Mouse (Mus musculus): ENCODE measurements around the gene 4930447C04Rik. TPM values are rescaled to one million over a fixed set of nuclear protein-coding genes. Genes with fewer than 3 reads are reported as not detected.

4930447C04Rik gene
- polyA plus RNA-seq, 1 experiment, result not detected

DNA sequence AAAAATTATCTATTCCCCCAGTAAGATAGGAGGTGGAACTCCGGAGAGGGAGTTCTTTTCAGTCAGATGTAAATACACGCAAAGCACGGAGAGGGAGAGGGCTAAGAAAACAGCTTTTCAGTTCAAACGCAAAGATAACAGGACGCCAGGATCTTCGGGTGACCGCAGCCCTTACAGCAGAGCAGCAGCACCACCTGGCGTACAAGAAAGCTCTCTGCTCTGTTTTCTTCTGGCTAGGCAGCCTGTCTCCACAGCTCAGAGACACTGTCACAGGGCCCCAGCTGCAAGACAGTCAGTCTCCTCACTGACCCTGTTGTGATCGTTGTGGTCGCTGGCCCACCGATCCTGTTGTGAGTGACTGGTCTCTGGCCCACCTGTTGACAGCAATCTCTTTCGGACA is 36.1 kb upstream of the 4930447C04Rik start:
- no peak for TF ChIP-seq USF1 (IDR thresholded peaks at IDR 0.05; ENCODE audit: low read depth)
- no peak for TF ChIP-seq MAX (IDR thresholded peaks at IDR 0.05)
- TF ChIP-seq MYOD1 (IDR thresholded peaks at IDR 0.05; ENCODE audit: control insufficient read depth, insufficient read length, low read depth), result no peak
- TF ChIP-seq CEBPB (IDR thresholded peaks at IDR 0.05; ENCODE audit: low read depth), result no peak
- no peak for TF ChIP-seq FOSL1 (IDR thresholded peaks at IDR 0.05; ENCODE audit: insufficient read depth, low read length, poor library complexity, severe bottlenecking)
- TF ChIP-seq MYOG (IDR thresholded peaks at IDR 0.05; ENCODE audit: control insufficient read depth, extremely low read depth, insufficient read length), result no peak
- TF ChIP-seq CTCF (IDR thresholded peaks at IDR 0.05; ENCODE audit: control insufficient read depth, insufficient read depth, insufficient read length), result peak; percentile 89

GRCm38 (mm10) chr12:72976172-72976571 is 35.6 kb upstream of the 4930447C04Rik start:
- no peak overlapping the region for H3ac ChIP-seq (ENCODE audit: control insufficient read depth, insufficient read length, low read depth)
- no peaks in the 10 kb centered on the region for H3K36me3 ChIP-seq (ENCODE audit: control insufficient read depth, insufficient read depth)
- peaks cover 13% of the 10 kb centered on the region for H3K27me3 ChIP-seq (ENCODE audit: control insufficient read depth, insufficient read depth, insufficient read length)
- H3K79me3 ChIP-seq (ENCODE audit: low read depth), result no peaks in the 10 kb centered on the region
- TF ChIP-seq CTCF (IDR thresholded peaks at IDR 0.05; ENCODE audit: control insufficient read depth, insufficient read depth, insufficient read length), result no peak
- TF ChIP-seq FOSL1 (IDR thresholded peaks at IDR 0.05; ENCODE audit: insufficient read depth, low read length, poor library complexity, severe bottlenecking), result no peak
- TF ChIP-seq MYOG (IDR thresholded peaks at IDR 0.05; ENCODE audit: control insufficient read depth, extremely low read depth, insufficient read length), result no peak
- no peak for TF ChIP-seq MAX (IDR thresholded peaks at IDR 0.05)
- no peak for TF ChIP-seq CEBPB (IDR thresholded peaks at IDR 0.05; ENCODE audit: low read depth)
- no peak for TF ChIP-seq USF1 (IDR thresholded peaks at IDR 0.05; ENCODE audit: low read depth)
- H3K4me3 ChIP-seq (ENCODE audit: insufficient read depth, poor library complexity, severe bottlenecking), result no peak overlapping the region
- no peaks in the 10 kb centered on the region for H3K79me2 ChIP-seq (ENCODE audit: control insufficient read depth, insufficient read depth)

More for the DNA sequence above, 36.1 kb upstream of the 4930447C04Rik start:
- Histone ChIP-seq H3K27me3 (ENCODE audit: control insufficient read depth, insufficient read depth, insufficient read length) (peaks cover 11% of the 10 kb centered on the region), H3K4me3 (ENCODE audit: insufficient read depth, poor library complexity, severe bottlenecking) (no peak overlapping the region), H3K79me2 (ENCODE audit: control insufficient read depth, insufficient read depth) (no peaks in the 10 kb centered on the region), H3ac (ENCODE audit: control insufficient read depth, insufficient read length, low read depth) (no peak overlapping the region), H3K36me3 (ENCODE audit: control insufficient read depth, insufficient read depth) (no peaks in the 10 kb centered on the region), H3K79me3 (ENCODE audit: low read depth) (no peaks in the 10 kb centered on the region)

- Histone ChIP-seq H3K27me3 (ENCODE audit: control insufficient read depth, insufficient read depth, insufficient read length) (peaks cover 6% of the 10 kb centered on the region), H3K79me2 (ENCODE audit: control insufficient read depth, insufficient read depth) (no peaks in the 10 kb centered on the region), H3K36me3 (ENCODE audit: control insufficient read depth, insufficient read depth) (no peaks in the 10 kb centered on the region), H3K4me3 (ENCODE audit: insufficient read depth, poor library complexity, severe bottlenecking) (no peak overlapping the region), H3K79me3 (ENCODE audit: low read depth) (no peaks in the 10 kb centered on the region), H3ac (ENCODE audit: control insufficient read depth, insufficient read length, low read depth) (no peak overlapping the region)
- TF ChIP-seq MYOG (IDR thresholded peaks at IDR 0.05; ENCODE audit: control insufficient read depth, extremely low read depth, insufficient read length) (no peak), FOSL1 (IDR thresholded peaks at IDR 0.05; ENCODE audit: insufficient read depth, low read length, poor library complexity, severe bottlenecking) (no peak)
Measured at GRCm38 (mm10) chr12:72973161-72973560, 32.6 kb upstream of the 4930447C04Rik start.

DNA sequence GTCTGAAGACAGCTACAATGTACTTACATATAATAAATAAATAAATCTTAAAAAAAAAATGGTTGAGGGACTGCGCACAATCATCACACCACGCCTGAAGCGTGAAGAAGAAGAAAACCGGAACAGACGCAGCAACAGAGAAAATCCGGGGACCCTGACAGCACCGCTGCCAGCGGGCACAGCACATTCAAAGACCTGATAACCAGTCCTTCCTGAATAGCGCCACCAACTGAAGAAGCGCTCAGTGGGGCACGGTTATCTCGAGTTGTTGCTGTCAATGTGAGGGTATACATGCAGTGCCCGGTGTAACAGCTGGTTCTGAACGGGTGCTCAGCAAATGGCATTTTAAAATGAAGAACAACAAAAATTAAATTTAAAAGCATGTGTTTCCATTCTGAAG is 30.0 kb upstream of the 4930447C04Rik start:
- H3ac ChIP-seq (ENCODE audit: control insufficient read depth, insufficient read length, low read depth), result no peak overlapping the region
- no peak for TF ChIP-seq MYOD1 (IDR thresholded peaks at IDR 0.05; ENCODE audit: control insufficient read depth, insufficient read length, low read depth)
- no peak for TF ChIP-seq CTCF (IDR thresholded peaks at IDR 0.05; ENCODE audit: control insufficient read depth, insufficient read depth, insufficient read length)
- H3K27me3 ChIP-seq (ENCODE audit: control insufficient read depth, insufficient read depth, insufficient read length), result peaks cover 26% of the 10 kb centered on the region
- no peak overlapping the region for H3K4me3 ChIP-seq (ENCODE audit: insufficient read depth, poor library complexity, severe bottlenecking)
- no peaks in the 10 kb centered on the region for H3K79me2 ChIP-seq (ENCODE audit: control insufficient read depth, insufficient read depth)
- no peaks in the 10 kb centered on the region for H3K36me3 ChIP-seq (ENCODE audit: control insufficient read depth, insufficient read depth)
- H3K79me3 ChIP-seq (ENCODE audit: low read depth), result no peaks in the 10 kb centered on the region

DNA sequence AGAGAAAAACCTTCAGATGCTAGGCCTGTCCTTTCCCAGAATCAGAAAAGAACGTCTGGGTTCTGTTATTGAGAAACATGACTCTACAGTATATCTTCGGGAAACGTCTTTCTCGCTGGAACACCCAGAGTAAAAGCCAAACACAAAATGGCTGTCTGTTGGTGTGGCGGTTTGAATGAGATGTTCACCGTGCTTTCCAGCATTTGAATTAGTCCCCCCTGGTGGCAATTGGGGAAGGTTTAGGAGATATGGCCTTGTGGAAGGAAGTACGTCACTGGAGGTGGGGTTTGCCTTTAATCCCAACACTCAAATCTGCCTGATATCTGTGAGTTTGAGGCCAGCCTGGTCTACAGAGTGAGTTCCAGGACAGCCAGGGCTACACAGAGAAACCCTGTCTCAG is 27.0 kb upstream of the 4930447C04Rik start:
- no peak for TF ChIP-seq MYOG (IDR thresholded peaks at IDR 0.05; ENCODE audit: control insufficient read depth, extremely low read depth, insufficient read length)
- no peak for TF ChIP-seq CEBPB (IDR thresholded peaks at IDR 0.05; ENCODE audit: low read depth)
- no peak for TF ChIP-seq MYOD1 (IDR thresholded peaks at IDR 0.05; ENCODE audit: control insufficient read depth, insufficient read length, low read depth)
- Histone ChIP-seq H3K4me3 (ENCODE audit: insufficient read depth, poor library complexity, severe bottlenecking) (no peak overlapping the region), H3K79me2 (ENCODE audit: control insufficient read depth, insufficient read depth) (no peaks in the 10 kb centered on the region), H3K36me3 (ENCODE audit: control insufficient read depth, insufficient read depth) (no peaks in the 10 kb centered on the region), H3ac (ENCODE audit: control insufficient read depth, insufficient read length, low read depth) (no peak overlapping the region), H3K27me3 (ENCODE audit: control insufficient read depth, insufficient read depth, insufficient read length) (peaks cover 26% of the 10 kb centered on the region), H3K79me3 (ENCODE audit: low read depth) (no peaks in the 10 kb centered on the region)

GRCm38 (mm10) chr12:72962761-72963160 is 22.2 kb upstream of the 4930447C04Rik start:
- Histone ChIP-seq H3K36me3 (ENCODE audit: control insufficient read depth, insufficient read depth) (no peaks in the 10 kb centered on the region), H3K27me3 (ENCODE audit: control insufficient read depth, insufficient read depth, insufficient read length) (peaks cover 31% of the 10 kb centered on the region), H3K79me2 (ENCODE audit: control insufficient read depth, insufficient read depth) (no peaks in the 10 kb centered on the region), H3ac (ENCODE audit: control insufficient read depth, insufficient read length, low read depth) (no peak overlapping the region), H3K79me3 (ENCODE audit: low read depth) (no peaks in the 10 kb centered on the region), H3K4me3 (ENCODE audit: insufficient read depth, poor library complexity, severe bottlenecking) (no peak overlapping the region)
- no peak for TF ChIP-seq MYOD1 (IDR thresholded peaks at IDR 0.05; ENCODE audit: control insufficient read depth, insufficient read length, low read depth)
- TF ChIP-seq FOSL1 (IDR thresholded peaks at IDR 0.05; ENCODE audit: insufficient read depth, low read length, poor library complexity, severe bottlenecking), result no peak
